Comparison of ENCODE assay signal across 25 mouse cellular contexts in the genomic region with DNA sequence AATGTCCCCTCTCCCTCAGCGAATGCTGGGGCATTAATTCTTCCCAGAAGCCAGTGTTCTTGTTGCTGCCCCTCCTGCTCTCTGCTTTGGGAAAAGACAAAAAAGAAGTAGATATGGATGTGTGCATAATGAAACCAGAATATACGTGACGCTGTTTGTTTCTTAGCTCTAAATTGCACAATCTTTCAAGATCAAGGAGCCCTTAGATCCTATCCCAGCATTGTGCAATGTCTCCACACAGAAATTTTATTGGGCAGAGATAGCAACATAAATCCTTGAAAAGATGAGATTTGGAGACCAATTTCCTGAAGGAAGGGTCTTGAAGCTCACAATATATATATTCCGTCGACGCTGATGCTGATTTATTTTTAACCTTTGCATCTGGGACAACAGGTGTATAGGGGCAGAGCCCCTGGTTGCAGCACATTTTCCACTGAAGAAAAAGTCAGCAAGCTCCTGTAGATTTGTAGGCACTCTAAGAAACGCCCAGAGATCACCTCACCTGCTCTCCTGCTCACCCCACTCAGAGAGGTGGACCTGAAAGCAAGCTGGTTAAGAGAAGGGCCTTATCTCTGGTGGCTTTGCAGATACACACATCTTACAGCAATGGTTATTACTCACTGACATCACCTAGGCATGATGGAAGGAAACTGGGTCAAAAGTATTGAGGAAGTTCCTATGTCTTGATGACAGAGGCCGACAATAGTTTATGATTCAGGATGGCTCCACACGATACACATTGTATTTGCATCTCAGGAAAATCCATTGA. TPM values are rescaled to one million over a fixed set of nuclear protein-coding genes. Genes with fewer than 3 reads are reported as not detected.
A peak's percentile ranks its signal among the peaks of the same experiment; 100 is the strongest.
DNase-seq lines count a peak whose midpoint lies in the region; ATAC-seq lines count a peak whose summit lies in the region.
"Had no signal": no experiment of that assay in that cellular context is flagged by ENCODE, and none has a peak within 500 bp of the region (broad histone marks: within the 10 kb centered on the region; RNA-seq: fewer than 3 reads in every experiment).

No protein-coding gene starts in this region.

- H3K4me2 ChIP-seq in intestine, embryonic 14.5 days (ENCODE audit: low read length) = no peak overlapping the region
- H3K4me2 ChIP-seq in intestine, embryonic 16.5 days (ENCODE audit: low read depth, low read length) = no peak overlapping the region
- H3K4me2 ChIP-seq: embryonic facial prominence, embryonic 13.5 days; embryonic facial prominence, embryonic 15.5 days; forebrain, embryonic 12.5 days had no signal

- H3K4me3 ChIP-seq in intestine, embryonic 14.5 days (ENCODE audit: low read depth, low read length) = no peak overlapping the region
- H3K4me3 ChIP-seq in intestine, embryonic 16.5 days (ENCODE audit: low read length) = no peak overlapping the region
- H3K4me3 ChIP-seq: embryonic facial prominence, embryonic 13.5 days; embryonic facial prominence, embryonic 15.5 days; erythroblast, embryonic 14.5 days; forebrain, embryonic 10.5 days; forebrain, embryonic 12.5 days had no signal

- no peaks in the 10 kb centered on the region for H3K36me3 ChIP-seq in intestine, embryonic 14.5 days (ENCODE audit: control insufficient read depth, insufficient read depth, low read length)
- no peaks in the 10 kb centered on the region for H3K36me3 ChIP-seq in intestine, embryonic 16.5 days (ENCODE audit: control insufficient read depth, insufficient read depth, low read length)
- H3K36me3 ChIP-seq: embryonic facial prominence, embryonic 13.5 days; embryonic facial prominence, embryonic 15.5 days; forebrain, embryonic 10.5 days; forebrain, embryonic 12.5 days had no signal

- peak; percentile 27 for DNase-seq in intestine, embryonic 14.5 days (ENCODE audit: low spot score)
- DNase-seq in layer of hippocampus, adult 8-10 months (ENCODE audit: low spot score in 2 of 2) = no peak
- DNase-seq in Muller cell, postnatal 12 days (ENCODE audit: inconsistent ontology term) = no peak
- no peak for DNase-seq in embryo, embryonic 9.5 days (ENCODE audit: extremely low spot score)
- DNase-seq in heart, adult 18-20 months = no peak
- DNase-seq: adrenal gland, adult 2 months; adrenal gland, postnatal 14 days; adrenal gland, postnatal 36 days; cerebellum, adult 11-12 months; cerebellum, adult 2 months; cerebellum, adult 9-10 months; cerebellum, postnatal 10 days; cerebellum, postnatal 25 days had no signal

- H3K9me3 ChIP-seq in intestine, embryonic 14.5 days (ENCODE audit: control insufficient read depth, low read length) = no peaks in the 10 kb centered on the region
- H3K9me3 ChIP-seq in intestine, embryonic 16.5 days (ENCODE audit: control insufficient read depth, low read length) = no peaks in the 10 kb centered on the region
- H3K9me3 ChIP-seq: embryonic facial prominence, embryonic 13.5 days; embryonic facial prominence, embryonic 15.5 days; forebrain, embryonic 10.5 days; forebrain, embryonic 12.5 days had no signal

- peak; percentile 45 for ATAC-seq in granulocyte monocyte progenitor cell, adult 5-6 weeks (replicated peaks; ENCODE audit: poor library complexity, severe bottlenecking)
- no peak for ATAC-seq in intestine, embryonic 14.5 days (replicated peaks; ENCODE audit: low FRiP score, low TSS enrichment, low read depth)
- ATAC-seq in intestine, embryonic 16.5 days = peak; percentile 82
- peak; percentile 39; the same call in 1 of the 2 replicates for ATAC-seq in megakaryocyte progenitor cell, adult 5-6 weeks (replicated peaks; ENCODE audit: poor library complexity)
- ATAC-seq: forebrain, embryonic 14.5 days; forebrain, embryonic 16.5 days; Patski had no signal

- 79% methylated on average over 9 of the region's 9 CpGs for WGBS in intestine, embryonic 14.5 days
- WGBS in intestine, embryonic 16.5 days = 68% methylated on average over 9 of the region's 9 CpGs

- no peak overlapping the region for H3K27ac ChIP-seq in intestine, embryonic 14.5 days (ENCODE audit: low read depth)
- peak overlapping the region; percentile 43; the same call in 1 of the 2 replicates for H3K27ac ChIP-seq in intestine, embryonic 16.5 days (ENCODE audit: low read length)
- H3K27ac ChIP-seq: embryonic facial prominence, embryonic 13.5 days; embryonic facial prominence, embryonic 15.5 days; forebrain, embryonic 10.5 days; forebrain, embryonic 12.5 days had no signal

- H3K9ac ChIP-seq in intestine, embryonic 14.5 days (ENCODE audit: low read length) = no peak overlapping the region
- H3K9ac ChIP-seq in intestine, embryonic 16.5 days (ENCODE audit: low read depth, low read length) = no peak overlapping the region
- H3K9ac ChIP-seq: embryonic facial prominence, embryonic 13.5 days; embryonic facial prominence, embryonic 15.5 days; forebrain, embryonic 12.5 days had no signal

- no peaks in the 10 kb centered on the region for H3K27me3 ChIP-seq in intestine, embryonic 14.5 days (replicated peaks; ENCODE audit: control insufficient read depth, insufficient read depth, low read length)
- H3K27me3 ChIP-seq in intestine, embryonic 16.5 days (replicated peaks; ENCODE audit: control insufficient read depth, insufficient read depth, low read length) = no peaks in the 10 kb centered on the region
- H3K27me3 ChIP-seq: embryonic facial prominence, embryonic 13.5 days; embryonic facial prominence, embryonic 15.5 days; forebrain, embryonic 12.5 days; Patski had no signal

- H3K4me1 ChIP-seq in intestine, embryonic 14.5 days (replicated peaks; ENCODE audit: control insufficient read depth, insufficient read depth, low read length) = no peaks in the 10 kb centered on the region
- H3K4me1 ChIP-seq in intestine, embryonic 16.5 days (ENCODE audit: control insufficient read depth, insufficient read depth, low read length) = peaks cover 10% of the 10 kb centered on the region; the same call in 1 of the 2 replicates
- H3K4me1 ChIP-seq: embryonic facial prominence, embryonic 13.5 days; embryonic facial prominence, embryonic 15.5 days; forebrain, embryonic 10.5 days; forebrain, embryonic 12.5 days had no signal

RNA-seq across cellular contexts. Expression of gene Met, which starts 45.2 kb away (rescaled TPM):
- total RNA-seq in granulocyte monocyte progenitor cell, adult 5-6 weeks (2014; fragmentation: Nextera tagmentation) = 29.6 and 29.9 TPM in 2 replicates
- 30.6 and 32.9 TPM in 2 replicates for total RNA-seq in granulocyte monocyte progenitor cell, adult 5-6 weeks (2017)
- 17.7 and 20.0 TPM in 2 replicates for polyA plus RNA-seq in intestine, embryonic 14.5 days (2014; fragmentation: Nextera tagmentation; extraction: Ambion mirVana)
- 10.5 and 14.1 TPM in 2 replicates for polyA plus RNA-seq in intestine, embryonic 16.5 days (2015; fragmentation: Nextera tagmentation; extraction: Ambion mirVana)
- total RNA-seq in megakaryocyte progenitor cell, adult 5-6 weeks (2015) = 28.2 and 33.6 TPM in 2 replicates
- 21.6 and 21.9 TPM in 2 replicates for total RNA-seq in megakaryocyte progenitor cell, adult 5-6 weeks (2017)
- 1 to 10 TPM; 2.9 to 5.3 (median 4.5) TPM for total RNA-seq in layer of hippocampus, adult 8-10 months (2022)
- 1 to 10 TPM; 1.0 to 3.2 TPM for total RNA-seq in heart, adult 18-20 months (2021)
- total RNA-seq: MEL had no signal
- polyA plus RNA-seq: erythroblast, embryonic 14.5 days had no signal
